Mouse (Mus musculus) layer of hippocampus, adult 9-10 months (tissue): ENCODE results near the gene Lrig3.

Experiments used
- DNase-seq: peaks from one replicate; pipeline ENCODE4 v3.0.0; 2022; ENCODE audit warnings: low spot score

Gene Lrig3

GRCm38 (mm10) chr10:126002081-126002755, 36.2 kb downstream of the Lrig3 start:
- no peak for DNase-seq

GRCm38 (mm10) chr10:126002818-126003506, 37.0 kb downstream of the Lrig3 start:
- no peak for DNase-seq

GRCm38 (mm10) chr10:126003857-126004256, 37.9 kb downstream of the Lrig3 start:
- no peak for DNase-seq

- no peak for DNase-seq
Observed at GRCm38 (mm10) chr10:126013667-126014066, 47.7 kb downstream of the Lrig3 start.

GRCm38 (mm10) chr10:126014673-126015072, 48.7 kb downstream of the Lrig3 start:
- no peak for DNase-seq

- DNase-seq, result no peak
Observed at GRCm38 (mm10) chr10:126015644-126016043, 49.7 kb downstream of the Lrig3 start.

GRCm38 (mm10) chr10:126019350-126019991, 53.5 kb downstream of the Lrig3 start:
- no peak for DNase-seq

- no peak for DNase-seq
Observed at GRCm38 (mm10) chr10:126028574-126029440, 62.8 kb downstream of the Lrig3 start.

- no peak for DNase-seq
Observed at GRCm38 (mm10) chr10:126029441-126030114, 63.6 kb downstream of the Lrig3 start.

GRCm38 (mm10) chr10:126056881-126057280, 90.9 kb downstream of the Lrig3 start:
- no peak for DNase-seq

GRCm38 (mm10) chr10:126062812-126063211, 96.8 kb downstream of the Lrig3 start:
- no peak for DNase-seq
